Mouse (Mus musculus) stomach, postnatal 0 days (tissue): ENCODE results near the gene Rab43.

Experiments
- CTCF ChIP-seq: IDR thresholded peaks from 2 replicates; pipeline ENCODE4 v1.5.1; 2016; ENCODE audit warnings: antibody characterized with exemption, low read depth, mild to moderate bottlenecking, moderate library complexity
- EP300 ChIP-seq: optimal IDR thresholded peaks from 2 replicates; pipeline ENCODE3; 2016; ENCODE audit warnings: antibody characterized with exemption

- TF ChIP-seq CTCF (no peak), EP300 (no peak)
These were observed 36.2 kb downstream of the Rab43 start for GRCm38 (mm10) chr6:87775588-87776245.
